Mouse (Mus musculus): Measurements from ENCODE around the gene Pced1b. TPM values are rescaled to one million over a fixed set of nuclear protein-coding genes. Genes with fewer than 3 reads are reported as not detected.

The Pced1b gene
- polyA plus RNA-seq, 1 experiment, result 2.2 TPM

GRCm38 (mm10) chr15:97229494-97230077 is 17.3 kb upstream of the Pced1b start:
- Histone ChIP-seq H3K27me3 (replicated peaks) (peaks cover 2% of the 10 kb centered on the region), H3K36me3 (replicated peaks; ENCODE audit: low read length) (no peaks in the 10 kb centered on the region), H3K4me1 (no peaks in the 10 kb centered on the region), H3K4me3 (replicated peaks) (no peak overlapping the region), H3K9me3 (peaks cover 43% of the 10 kb centered on the region)
- TF ChIP-seq GATA1 (IDR thresholded peaks at IDR 0.05; ENCODE audit: borderline replicate concordance, low read length), result no peak
- TF ChIP-seq FLI1 (IDR thresholded peaks at IDR 0.05; ENCODE audit: low read length), result no peak

- no peak overlapping the region for H3K4me3 ChIP-seq (replicated peaks)
- peaks cover 36% of the 10 kb centered on the region for H3K9me3 ChIP-seq
- H3K4me1 ChIP-seq, result peaks cover 3% of the 10 kb centered on the region; the same call in 1 of the 2 replicates
- TF ChIP-seq FLI1 (IDR thresholded peaks at IDR 0.05; ENCODE audit: low read length) (no peak), GATA1 (IDR thresholded peaks at IDR 0.05; ENCODE audit: borderline replicate concordance, low read length) (no peak)
- peaks cover 4% of the 10 kb centered on the region for H3K27me3 ChIP-seq (replicated peaks)
- H3K36me3 ChIP-seq (replicated peaks; ENCODE audit: low read length), result no peaks in the 10 kb centered on the region
These were observed 12.8 kb upstream of the Pced1b start for GRCm38 (mm10) chr15:97234076-97234475.

GRCm38 (mm10) chr15:97235183-97235582 is 11.7 kb upstream of the Pced1b start:
- no peaks in the 10 kb centered on the region for H3K36me3 ChIP-seq (replicated peaks; ENCODE audit: low read length)
- H3K4me3 ChIP-seq (replicated peaks), result peak overlapping the region; percentile 51
- peaks cover 3% of the 10 kb centered on the region; the same call in 1 of the 2 replicates for H3K4me1 ChIP-seq
- no peak for TF ChIP-seq FLI1 (IDR thresholded peaks at IDR 0.05; ENCODE audit: low read length)
- TF ChIP-seq GATA1 (IDR thresholded peaks at IDR 0.05; ENCODE audit: borderline replicate concordance, low read length), result no peak
- peaks cover 4% of the 10 kb centered on the region for H3K27me3 ChIP-seq (replicated peaks)
- H3K9me3 ChIP-seq, result peaks cover 26% of the 10 kb centered on the region

- Histone ChIP-seq H3K27me3 (replicated peaks) (peaks cover 9% of the 10 kb centered on the region), H3K4me3 (replicated peaks) (no peak overlapping the region), H3K9me3 (peaks cover 9% of the 10 kb centered on the region), H3K36me3 (replicated peaks; ENCODE audit: low read length) (no peaks in the 10 kb centered on the region), H3K4me1 (peaks cover 3% of the 10 kb centered on the region; the same call in 1 of the 2 replicates)
- no peak for TF ChIP-seq GATA1 (IDR thresholded peaks at IDR 0.05; ENCODE audit: borderline replicate concordance, low read length)
- no peak for TF ChIP-seq FLI1 (IDR thresholded peaks at IDR 0.05; ENCODE audit: low read length)
These were observed 10.0 kb upstream of the Pced1b start for GRCm38 (mm10) chr15:97236943-97237342.

GRCm38 (mm10) chr15:97245392-97245791 is 1.5 kb upstream of the Pced1b start:
- Histone ChIP-seq H3K4me3 (replicated peaks) (peak overlapping the region; percentile 34), H3K27me3 (replicated peaks) (peaks cover 74% of the 10 kb centered on the region), H3K9me3 (peaks cover 25% of the 10 kb centered on the region), H3K36me3 (replicated peaks; ENCODE audit: low read length) (no peaks in the 10 kb centered on the region), H3K4me1 (peaks cover 28% of the 10 kb centered on the region)
- TF ChIP-seq GATA1 (IDR thresholded peaks at IDR 0.05; ENCODE audit: borderline replicate concordance, low read length), result no peak
- TF ChIP-seq FLI1 (IDR thresholded peaks at IDR 0.05; ENCODE audit: low read length), result no peak

- Histone ChIP-seq H3K27me3 (replicated peaks) (peaks cover 75% of the 10 kb centered on the region), H3K9me3 (peaks cover 27% of the 10 kb centered on the region), H3K4me3 (replicated peaks) (peak overlapping the region; percentile 56), H3K4me1 (peaks cover 28% of the 10 kb centered on the region), H3K36me3 (replicated peaks; ENCODE audit: low read length) (no peaks in the 10 kb centered on the region)
- no peak for TF ChIP-seq FLI1 (IDR thresholded peaks at IDR 0.05; ENCODE audit: low read length)
- no peak for TF ChIP-seq GATA1 (IDR thresholded peaks at IDR 0.05; ENCODE audit: borderline replicate concordance, low read length)
These were observed 651 bp upstream of the Pced1b start for GRCm38 (mm10) chr15:97246256-97246655.

- peak overlapping the region; percentile 91 for H3K4me3 ChIP-seq (replicated peaks)
- peaks cover 73% of the 10 kb centered on the region for H3K27me3 ChIP-seq (replicated peaks)
- H3K4me1 ChIP-seq, result peaks cover 28% of the 10 kb centered on the region
These were observed 869 bp downstream of the Pced1b start for GRCm38 (mm10) chr15:97247791-97248161.

GRCm38 (mm10) chr15:97248296-97248695 is 1.4 kb downstream of the Pced1b start:
- Histone ChIP-seq H3K4me1 (peaks cover 28% of the 10 kb centered on the region), H3K4me3 (replicated peaks) (peak overlapping the region; percentile 91), H3K36me3 (replicated peaks; ENCODE audit: low read length) (no peaks in the 10 kb centered on the region), H3K27me3 (replicated peaks) (peaks cover 68% of the 10 kb centered on the region), H3K9me3 (peaks cover 27% of the 10 kb centered on the region)
- TF ChIP-seq FLI1 (IDR thresholded peaks at IDR 0.05; ENCODE audit: low read length) (no peak), GATA1 (IDR thresholded peaks at IDR 0.05; ENCODE audit: borderline replicate concordance, low read length) (no peak)

More at GRCm38 (mm10) chr15:97247791-97248161, 869 bp downstream of the Pced1b start:
- no peaks in the 10 kb centered on the region for H3K36me3 ChIP-seq (replicated peaks; ENCODE audit: low read length)
- TF ChIP-seq GATA1 (IDR thresholded peaks at IDR 0.05; ENCODE audit: borderline replicate concordance, low read length) (no peak), FLI1 (IDR thresholded peaks at IDR 0.05; ENCODE audit: low read length) (no peak)
- H3K9me3 ChIP-seq, result peaks cover 27% of the 10 kb centered on the region

- Histone ChIP-seq H3K4me1 (peaks cover 28% of the 10 kb centered on the region), H3K27me3 (replicated peaks) (peaks cover 58% of the 10 kb centered on the region), H3K4me3 (replicated peaks) (no peak overlapping the region), H3K36me3 (replicated peaks; ENCODE audit: low read length) (no peaks in the 10 kb centered on the region), H3K9me3 (peaks cover 27% of the 10 kb centered on the region)
- no peak for TF ChIP-seq GATA1 (IDR thresholded peaks at IDR 0.05; ENCODE audit: borderline replicate concordance, low read length)
- TF ChIP-seq FLI1 (IDR thresholded peaks at IDR 0.05; ENCODE audit: low read length), result no peak
These were observed 2.4 kb downstream of the Pced1b start for GRCm38 (mm10) chr15:97249322-97249721.

GRCm38 (mm10) chr15:97252493-97253034 is 5.7 kb downstream of the Pced1b start:
- no peaks in the 10 kb centered on the region for H3K36me3 ChIP-seq (replicated peaks; ENCODE audit: low read length)
- H3K4me3 ChIP-seq (replicated peaks), result no peak overlapping the region
- TF ChIP-seq FLI1 (IDR thresholded peaks at IDR 0.05; ENCODE audit: low read length) (no peak), GATA1 (IDR thresholded peaks at IDR 0.05; ENCODE audit: borderline replicate concordance, low read length) (no peak)
- peaks cover 8% of the 10 kb centered on the region; the same call in 1 of the 2 replicates for H3K4me1 ChIP-seq
- peaks cover 27% of the 10 kb centered on the region for H3K27me3 ChIP-seq (replicated peaks)
- peaks cover 33% of the 10 kb centered on the region for H3K9me3 ChIP-seq

All from megakaryocyte, embryonic 14.5 days (primary cell).